Mouse (Mus musculus) ES-E14 (cell line): ENCODE measurements around the gene Bud31.

Source experiments
- CHD2 ChIP-seq: IDR thresholded peaks from 2 replicates; pipeline ENCODE4 v1.6.1; 2014; ENCODE audit warnings: mild to moderate bottlenecking, low read depth, low read length, inconsistent platforms
- MAFK ChIP-seq: IDR thresholded peaks from 2 replicates; pipeline ENCODE4 v1.6.1; 2014; ENCODE audit warnings: mild to moderate bottlenecking, low read depth, low read length, inconsistent platforms; ENCODE audit not compliant: insufficient read depth
- ZC3H11A ChIP-seq: IDR thresholded peaks from 2 replicates; pipeline ENCODE4 v1.6.1; 2012; ENCODE audit warnings: low read depth, mild to moderate bottlenecking, inconsistent platforms, low read length, borderline replicate concordance
- ZNF384 ChIP-seq: IDR thresholded peaks from 2 replicates; pipeline ENCODE4 v1.6.1; 2012; ENCODE audit warnings: low read depth, low read length, inconsistent platforms

DNA sequence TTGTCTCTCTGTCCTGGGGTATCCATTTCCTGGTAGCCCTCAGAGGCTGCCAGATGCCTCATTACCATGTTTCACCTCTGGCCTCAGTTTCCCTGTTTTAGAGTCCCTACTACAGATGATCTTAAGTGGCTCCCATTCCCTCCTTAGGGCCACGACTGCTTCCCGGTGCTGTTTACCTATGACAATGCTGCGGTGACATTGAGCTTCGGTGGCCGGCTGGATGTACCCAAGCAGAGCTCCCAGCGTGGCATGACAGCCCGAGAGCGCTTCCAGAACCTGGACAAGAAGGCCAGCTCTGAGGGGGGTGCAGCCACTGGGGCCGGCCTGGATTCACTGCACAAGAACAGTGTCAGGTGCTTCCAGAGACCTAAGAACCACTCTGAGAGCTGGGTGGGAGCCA is 13.6 kb upstream of the Bud31 start:
- TF ChIP-seq ZNF384 (no peak), CHD2 (no peak), MAFK (no peak), ZC3H11A (no peak)
